Mouse (Mus musculus) lung, adult 2 months (tissue): Measurements from ENCODE around the gene Slc39a1.

ENCODE experiments used
- CTCF ChIP-seq: fragments of 200-500 bp; IDR thresholded peaks from 2 replicates; pipeline ENCODE4 v1.5.1; 2011; ENCODE audit warnings: mild to moderate bottlenecking, low read length, control low read depth; ENCODE audit not compliant: insufficient read depth
- POLR2A ChIP-seq: fragments of 200-500 bp; IDR thresholded peaks from 2 replicates; pipeline ENCODE4 v1.6.1; 2011; ENCODE audit warnings: low read depth, mild to moderate bottlenecking, control low read depth, low read length, borderline replicate concordance; ENCODE audit errors: extremely low read depth

DNA sequence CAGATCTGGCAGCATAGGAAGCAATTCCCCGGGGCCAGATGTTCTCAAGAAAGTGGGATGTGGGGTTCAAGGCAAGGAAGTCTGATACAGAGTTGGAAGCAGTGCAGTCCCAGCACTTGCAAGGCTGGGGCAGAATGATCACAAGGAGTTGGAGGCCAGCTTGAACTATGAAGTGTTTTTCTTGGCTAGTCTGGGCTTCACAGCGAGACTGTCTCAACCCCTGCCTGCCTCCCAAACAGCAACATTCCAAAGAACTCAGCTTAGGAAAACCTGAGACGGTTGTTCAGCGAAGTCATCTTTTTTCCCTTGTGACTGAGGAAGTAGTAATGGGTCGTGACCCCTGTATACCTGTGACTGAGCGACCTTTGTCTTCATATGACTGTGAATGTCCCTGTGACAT lies 2.8 kb downstream of the Slc39a1 start:
- TF ChIP-seq POLR2A (no peak), CTCF (no peak)
